Mouse (Mus musculus): Measurements from ENCODE around the gene Wfikkn1.

The Wfikkn1 gene

GRCm38 (mm10) chr17:25880196-25880910 lies at the start of gene Wfikkn1:
TSS of gene Wfikkn1 (minus strand) at chr17:25880858.
- no peak for DNase-seq (ENCODE audit: extremely low read depth, insufficient read length, low spot score)

- no peak for DNase-seq (ENCODE audit: extremely low read depth, insufficient read length, low spot score)
These were observed 44.7 kb upstream of the Wfikkn1 start for GRCm38 (mm10) chr17:25925348-25925747.

- peak; percentile 38 for DNase-seq (ENCODE audit: extremely low read depth, insufficient read length, low spot score)
These were observed 41.5 kb upstream of the Wfikkn1 start for GRCm38 (mm10) chr17:25922120-25922519.

- peak; percentile 99 for DNase-seq (ENCODE audit: extremely low read depth, insufficient read length, low spot score)
These were observed 39.4 kb upstream of the Wfikkn1 start for GRCm38 (mm10) chr17:25919786-25920642.

- peak; percentile 72 for DNase-seq (ENCODE audit: extremely low read depth, insufficient read length, low spot score)
These were observed 38.6 kb upstream of the Wfikkn1 start, which contains the start of gene Rab40c for GRCm38 (mm10) chr17:25919144-25919785. TSS of gene Rab40c (minus strand) at chr17:25919727.

GRCm38 (mm10) chr17:25918037-25918750 lies 37.5 kb upstream of the Wfikkn1 start:
- DNase-seq (ENCODE audit: extremely low read depth, insufficient read length, low spot score), result no peak

- no peak for DNase-seq (ENCODE audit: extremely low read depth, insufficient read length, low spot score)
These were observed 36.4 kb upstream of the Wfikkn1 start for GRCm38 (mm10) chr17:25916931-25917647.

GRCm38 (mm10) chr17:25914295-25914694 lies 33.6 kb upstream of the Wfikkn1 start:
- no peak for DNase-seq (ENCODE audit: extremely low read depth, insufficient read length, low spot score)

GRCm38 (mm10) chr17:25913877-25914275 lies 33.2 kb upstream of the Wfikkn1 start:
- DNase-seq (ENCODE audit: extremely low read depth, insufficient read length, low spot score), result no peak

- DNase-seq (ENCODE audit: extremely low read depth, insufficient read length, low spot score), result no peak
These were observed 32.7 kb upstream of the Wfikkn1 start for GRCm38 (mm10) chr17:25913186-25913876.

- DNase-seq (ENCODE audit: extremely low read depth, insufficient read length, low spot score), result peak; percentile 45
These were observed 31.2 kb upstream of the Wfikkn1 start for GRCm38 (mm10) chr17:25911816-25912215.

- no peak for DNase-seq (ENCODE audit: extremely low read depth, insufficient read length, low spot score)
These were observed 27.0 kb upstream of the Wfikkn1 start for GRCm38 (mm10) chr17:25907640-25908039.

GRCm38 (mm10) chr17:25903061-25903460 lies 22.4 kb upstream of the Wfikkn1 start:
- DNase-seq (ENCODE audit: extremely low read depth, insufficient read length, low spot score), result no peak

- DNase-seq (ENCODE audit: extremely low read depth, insufficient read length, low spot score), result no peak
These were observed 19.5 kb upstream of the Wfikkn1 start for GRCm38 (mm10) chr17:25900193-25900592.

GRCm38 (mm10) chr17:25895891-25896290 lies 15.2 kb upstream of the Wfikkn1 start:
- no peak for DNase-seq (ENCODE audit: extremely low read depth, insufficient read length, low spot score)

GRCm38 (mm10) chr17:25895415-25895814 lies 14.8 kb upstream of the Wfikkn1 start:
- DNase-seq (ENCODE audit: extremely low read depth, insufficient read length, low spot score), result no peak

GRCm38 (mm10) chr17:25893975-25894617 lies 13.4 kb upstream of the Wfikkn1 start:
- no peak for DNase-seq (ENCODE audit: extremely low read depth, insufficient read length, low spot score)

- DNase-seq (ENCODE audit: extremely low read depth, insufficient read length, low spot score), result no peak
These were observed 8.2 kb upstream of the Wfikkn1 start for GRCm38 (mm10) chr17:25888837-25889236.

GRCm38 (mm10) chr17:25887467-25887866 lies 6.8 kb upstream of the Wfikkn1 start:
- no peak for DNase-seq (ENCODE audit: extremely low read depth, insufficient read length, low spot score)
